Mouse (Mus musculus): ENCODE data around the gene Fam198b. TPM values are rescaled to one million over a fixed set of nuclear protein-coding genes. Genes with fewer than 3 reads are reported as not detected.

Gene Fam198b
- polyA plus RNA-seq, 1 experiment from 2014 or later: 3.1 TPM

- H3K4me3 ChIP-seq (ENCODE audit: low read depth, low read length): no peak overlapping the region
- no peaks in the 10 kb centered on the region for H3K9me3 ChIP-seq (ENCODE audit: control insufficient read depth, low read length)
- no peak overlapping the region for H3K4me2 ChIP-seq (replicated peaks; ENCODE audit: low read depth, low read length)
- H3K27me3 ChIP-seq (ENCODE audit: control insufficient read depth, insufficient read depth, low read length): no peaks in the 10 kb centered on the region
- no peak overlapping the region for H3K9ac ChIP-seq (ENCODE audit: low read depth, low read length)
- no peaks in the 10 kb centered on the region for H3K4me1 ChIP-seq (replicated peaks; ENCODE audit: control insufficient read depth, insufficient read depth, low read length)
- H3K36me3 ChIP-seq (ENCODE audit: control insufficient read depth, insufficient read depth, low read length): no peaks in the 10 kb centered on the region
- ATAC-seq (ENCODE audit: low FRiP score): no peak
- H3K27ac ChIP-seq (ENCODE audit: low read depth, low read length): no peak overlapping the region
- WGBS: 89% methylated on average over 5 of the region's 5 CpGs
- DNase-seq (ENCODE audit: low spot score): no peak
Observed at GRCm38 (mm10) chr3:79875471-79875870, 8.9 kb upstream of the Fam198b start.

GRCm38 (mm10) chr3:79878350-79878749 is 6.0 kb upstream of the Fam198b start:
- WGBS: 74% methylated on average over 3 of the region's 3 CpGs
- Histone ChIP-seq H3K4me3 (ENCODE audit: low read depth, low read length) (no peak overlapping the region), H3K27me3 (ENCODE audit: control insufficient read depth, insufficient read depth, low read length) (no peaks in the 10 kb centered on the region), H3K4me1 (replicated peaks; ENCODE audit: control insufficient read depth, insufficient read depth, low read length) (no peaks in the 10 kb centered on the region), H3K4me2 (replicated peaks; ENCODE audit: low read depth, low read length) (no peak overlapping the region), H3K9me3 (ENCODE audit: control insufficient read depth, low read length) (no peaks in the 10 kb centered on the region), H3K36me3 (ENCODE audit: control insufficient read depth, insufficient read depth, low read length) (no peaks in the 10 kb centered on the region), H3K27ac (ENCODE audit: low read depth, low read length) (no peak overlapping the region), H3K9ac (ENCODE audit: low read depth, low read length) (no peak overlapping the region)
- ATAC-seq (ENCODE audit: low FRiP score) (no peak), DNase-seq (ENCODE audit: low spot score) (no peak)

GRCm38 (mm10) chr3:79879246-79879645 is 5.1 kb upstream of the Fam198b start:
- Histone ChIP-seq H3K4me1 (replicated peaks; ENCODE audit: control insufficient read depth, insufficient read depth, low read length) (no peaks in the 10 kb centered on the region), H3K27ac (ENCODE audit: low read depth, low read length) (no peak overlapping the region), H3K4me3 (ENCODE audit: low read depth, low read length) (no peak overlapping the region), H3K36me3 (ENCODE audit: control insufficient read depth, insufficient read depth, low read length) (no peaks in the 10 kb centered on the region), H3K4me2 (replicated peaks; ENCODE audit: low read depth, low read length) (no peak overlapping the region), H3K9ac (ENCODE audit: low read depth, low read length) (no peak overlapping the region), H3K27me3 (ENCODE audit: control insufficient read depth, insufficient read depth, low read length) (no peaks in the 10 kb centered on the region), H3K9me3 (ENCODE audit: control insufficient read depth, low read length) (no peaks in the 10 kb centered on the region)
- DNase-seq (ENCODE audit: low spot score) (no peak), ATAC-seq (ENCODE audit: low FRiP score) (no peak)
- WGBS: 66% methylated on average over 9 of the region's 9 CpGs

GRCm38 (mm10) chr3:79881645-79882044 is 2.7 kb upstream of the Fam198b start:
- Histone ChIP-seq H3K4me3 (ENCODE audit: low read depth, low read length) (no peak overlapping the region), H3K27ac (ENCODE audit: low read depth, low read length) (no peak overlapping the region), H3K4me1 (replicated peaks; ENCODE audit: control insufficient read depth, insufficient read depth, low read length) (no peaks in the 10 kb centered on the region), H3K9me3 (ENCODE audit: control insufficient read depth, low read length) (no peaks in the 10 kb centered on the region), H3K4me2 (replicated peaks; ENCODE audit: low read depth, low read length) (no peak overlapping the region), H3K36me3 (ENCODE audit: control insufficient read depth, insufficient read depth, low read length) (no peaks in the 10 kb centered on the region), H3K9ac (ENCODE audit: low read depth, low read length) (no peak overlapping the region), H3K27me3 (ENCODE audit: control insufficient read depth, insufficient read depth, low read length) (no peaks in the 10 kb centered on the region)
- 59% methylated on average over 2 of the region's 2 CpGs for WGBS
- DNase-seq (ENCODE audit: low spot score): no peak
- no peak for ATAC-seq (ENCODE audit: low FRiP score)

- H3K4me2 ChIP-seq (replicated peaks; ENCODE audit: low read depth, low read length): no peak overlapping the region
- no peak overlapping the region for H3K27ac ChIP-seq (ENCODE audit: low read depth, low read length)
- H3K4me3 ChIP-seq (ENCODE audit: low read depth, low read length): no peak overlapping the region
- H3K36me3 ChIP-seq (ENCODE audit: control insufficient read depth, insufficient read depth, low read length): no peaks in the 10 kb centered on the region
- ATAC-seq (ENCODE audit: low FRiP score): 0 out of 2 replicates have a peak, but pooled peaks have one; percentile 17
- H3K27me3 ChIP-seq (ENCODE audit: control insufficient read depth, insufficient read depth, low read length): no peaks in the 10 kb centered on the region
- peak; percentile 77 for DNase-seq (ENCODE audit: low spot score)
- no peaks in the 10 kb centered on the region for H3K9me3 ChIP-seq (ENCODE audit: control insufficient read depth, low read length)
- H3K4me1 ChIP-seq (replicated peaks; ENCODE audit: control insufficient read depth, insufficient read depth, low read length): no peaks in the 10 kb centered on the region
- 48% methylated on average over 7 of the region's 7 CpGs for WGBS
- no peak overlapping the region for H3K9ac ChIP-seq (ENCODE audit: low read depth, low read length)
Observed at GRCm38 (mm10) chr3:79883092-79883491, 1.2 kb upstream of the Fam198b start.

- H3K4me2 ChIP-seq (replicated peaks; ENCODE audit: low read depth, low read length): no peak overlapping the region
- H3K9ac ChIP-seq (ENCODE audit: low read depth, low read length): no peak overlapping the region
- no peaks in the 10 kb centered on the region for H3K4me1 ChIP-seq (replicated peaks; ENCODE audit: control insufficient read depth, insufficient read depth, low read length)
- DNase-seq (ENCODE audit: low spot score) (peak; percentile 67), ATAC-seq (ENCODE audit: low FRiP score) (peak; percentile 54)
- H3K27ac ChIP-seq (ENCODE audit: low read depth, low read length): no peak overlapping the region
- no peaks in the 10 kb centered on the region for H3K27me3 ChIP-seq (ENCODE audit: control insufficient read depth, insufficient read depth, low read length)
- H3K4me3 ChIP-seq (ENCODE audit: low read depth, low read length): no peak overlapping the region
- WGBS: 42% methylated on average over 9 of the region's 9 CpGs
- no peaks in the 10 kb centered on the region for H3K9me3 ChIP-seq (ENCODE audit: control insufficient read depth, low read length)
- H3K36me3 ChIP-seq (ENCODE audit: control insufficient read depth, insufficient read depth, low read length): no peaks in the 10 kb centered on the region
Observed at GRCm38 (mm10) chr3:79884761-79885189, 442 bp downstream of the Fam198b start.

- Histone ChIP-seq H3K27ac (ENCODE audit: low read depth, low read length) (no peak overlapping the region), H3K4me2 (replicated peaks; ENCODE audit: low read depth, low read length) (no peak overlapping the region), H3K27me3 (ENCODE audit: control insufficient read depth, insufficient read depth, low read length) (no peaks in the 10 kb centered on the region), H3K9ac (ENCODE audit: low read depth, low read length) (no peak overlapping the region), H3K4me1 (replicated peaks; ENCODE audit: control insufficient read depth, insufficient read depth, low read length) (no peaks in the 10 kb centered on the region), H3K36me3 (ENCODE audit: control insufficient read depth, insufficient read depth, low read length) (no peaks in the 10 kb centered on the region), H3K4me3 (ENCODE audit: low read depth, low read length) (no peak overlapping the region), H3K9me3 (ENCODE audit: control insufficient read depth, low read length) (no peaks in the 10 kb centered on the region)
- 52% methylated on average over 19 of the region's 19 CpGs for WGBS
- DNase-seq (ENCODE audit: low spot score) (peak; percentile 13), ATAC-seq (ENCODE audit: low FRiP score) (no peak)
Observed at GRCm38 (mm10) chr3:79885686-79886356, 1.5 kb downstream of the Fam198b start.

- Histone ChIP-seq H3K9ac (ENCODE audit: low read depth, low read length) (no peak overlapping the region), H3K4me1 (replicated peaks; ENCODE audit: control insufficient read depth, insufficient read depth, low read length) (no peaks in the 10 kb centered on the region), H3K27ac (ENCODE audit: low read depth, low read length) (no peak overlapping the region), H3K4me2 (replicated peaks; ENCODE audit: low read depth, low read length) (no peak overlapping the region), H3K27me3 (ENCODE audit: control insufficient read depth, insufficient read depth, low read length) (no peaks in the 10 kb centered on the region), H3K9me3 (ENCODE audit: control insufficient read depth, low read length) (no peaks in the 10 kb centered on the region), H3K36me3 (ENCODE audit: control insufficient read depth, insufficient read depth, low read length) (no peaks in the 10 kb centered on the region), H3K4me3 (ENCODE audit: low read depth, low read length) (no peak overlapping the region)
- DNase-seq (ENCODE audit: low spot score) (no peak), ATAC-seq (ENCODE audit: low FRiP score) (no peak)
- WGBS: 88% methylated on average over 23 of the region's 23 CpGs
Observed at GRCm38 (mm10) chr3:79886357-79887091, 2.2 kb downstream of the Fam198b start.

All from hindbrain, embryonic 11.5 days (tissue).